Mouse (Mus musculus) G1E (cell line): ENCODE data around the gene Ndufb7.

ENCODE experiments used
- CTCF ChIP-seq: IDR thresholded peaks from 2 replicates; pipeline ENCODE4 v1.5.1; 2012; ENCODE audit warnings: low read depth, low read length, inconsistent platforms, mixed read lengths
- GATA1 ChIP-seq: IDR thresholded peaks from 2 replicates; pipeline ENCODE4 v1.6.1; 2012; ENCODE audit warnings: borderline replicate concordance, low read length, inconsistent platforms, mixed read lengths
- POLR2AphosphoS5 ChIP-seq: IDR thresholded peaks from 2 replicates; pipeline ENCODE4 v1.6.1; 2012; ENCODE audit warnings: low read depth, low read length, inconsistent platforms; ENCODE audit not compliant: insufficient replicate concordance
- TAL1 ChIP-seq: conservative IDR thresholded peaks from 2 replicates; pipeline ENCODE4 v1.6.1; 2012; ENCODE audit warnings: low read depth, low read length, inconsistent platforms, mixed read lengths

GRCm38 (mm10) chr8:83613695-83614094 lies 47.2 kb downstream of the Ndufb7 start:
- TF ChIP-seq CTCF, result no peak
- no peak for TF ChIP-seq GATA1
- TF ChIP-seq TAL1, result no peak
- no peak for TF ChIP-seq POLR2AphosphoS5
